Mouse (Mus musculus): ENCODE data around the gene Lsm10.
"Not testable (repeated sequence)": the region's sequence is repeated elsewhere in the genome, so short reads cannot be mapped to it uniquely, and the experiment has no call there.

Lsm10 gene

GRCm38 (mm10) chr4:126095622-126096430 is 597 bp upstream of the Lsm10 start:
- not testable (repeated sequence) for DNase-seq (ENCODE audit: low spot score)

- DNase-seq (ENCODE audit: low spot score), result no peak
Observed at GRCm38 (mm10) chr4:126097711-126098253, 1.4 kb downstream of the Lsm10 start.

GRCm38 (mm10) chr4:126099365-126099764 is 2.9 kb downstream of the Lsm10 start:
- no peak for DNase-seq (ENCODE audit: low spot score)

- DNase-seq (ENCODE audit: low spot score), result no peak
Observed at GRCm38 (mm10) chr4:126100764-126101163, 4.3 kb downstream of the Lsm10 start.

- DNase-seq (ENCODE audit: low spot score), result peak; percentile 75
Observed at GRCm38 (mm10) chr4:126102061-126102841, 5.8 kb downstream of the Lsm10 start.

- peak; percentile 98 for DNase-seq (ENCODE audit: low spot score)
Observed at GRCm38 (mm10) chr4:126103057-126103581, 6.7 kb downstream of the Lsm10 start.

GRCm38 (mm10) chr4:126103590-126104068 is 7.2 kb downstream of the Lsm10 start, which contains the start of gene Stk40:
Gene Stk40, plus strand, starts transcription at chr4:126103957.
- DNase-seq (ENCODE audit: low spot score), result peak; percentile 98

GRCm38 (mm10) chr4:126104261-126105075 is 8.0 kb downstream of the Lsm10 start:
- no peak for DNase-seq (ENCODE audit: low spot score)

- no peak for DNase-seq (ENCODE audit: low spot score)
Observed at GRCm38 (mm10) chr4:126105131-126105783, 8.8 kb downstream of the Lsm10 start.

GRCm38 (mm10) chr4:126108061-126108740 is 11.8 kb downstream of the Lsm10 start:
- DNase-seq (ENCODE audit: low spot score), result peak; percentile 45

- DNase-seq (ENCODE audit: low spot score), result peak; percentile 86
Observed at GRCm38 (mm10) chr4:126109613-126110373, 13.4 kb downstream of the Lsm10 start.

GRCm38 (mm10) chr4:126110374-126111152 is 14.1 kb downstream of the Lsm10 start:
- peak; percentile 66 for DNase-seq (ENCODE audit: low spot score)

- DNase-seq (ENCODE audit: low spot score), result no peak
Observed at GRCm38 (mm10) chr4:126111153-126111549, 14.7 kb downstream of the Lsm10 start.

GRCm38 (mm10) chr4:126113243-126113642 is 16.8 kb downstream of the Lsm10 start:
- DNase-seq (ENCODE audit: low spot score), result peak; percentile 62

GRCm38 (mm10) chr4:126113943-126114342 is 17.5 kb downstream of the Lsm10 start:
- peak; percentile 51 for DNase-seq (ENCODE audit: low spot score)

GRCm38 (mm10) chr4:126115411-126115810 is 19.0 kb downstream of the Lsm10 start:
- DNase-seq (ENCODE audit: low spot score), result no peak

- no peak for DNase-seq (ENCODE audit: low spot score)
Observed at GRCm38 (mm10) chr4:126115871-126116521, 19.6 kb downstream of the Lsm10 start.

GRCm38 (mm10) chr4:126117116-126117515 is 20.7 kb downstream of the Lsm10 start:
- peak; percentile 47 for DNase-seq (ENCODE audit: low spot score)
